Mouse (Mus musculus) left cerebral cortex, postnatal 14 days (tissue): ENCODE measurements at regions not wholly inside any gene's neighbourhood (a gene's known extent, or its start where the extent isn't known, plus 50 kb on each side); places are given as distances from the start of the nearest gene placed in this dataset.
A peak's percentile ranks its signal among the peaks of the same experiment; 100 is the strongest.

Experiments
- DNase-seq, 2 experiments: peaks; one replicate each; pipeline ENCODE4 v3.0.0; 2021 to 2022; ENCODE audit warnings: low spot score in 2 of 2, mixed read lengths in 1 of 2
- intact Hi-C: fragments of 180-260 bp; cut with DNase I; formaldehyde crosslinking; loops from one replicate; pipeline ENCODE4 v1.15.1; 2025

GRCm38 (mm10) chr10:31076948-31077347 lies 234.3 kb upstream of the Hey2 start:
- DNase-seq = no peak

GRCm38 (mm10) chr10:31076415-31076814 lies 233.8 kb upstream of the Hey2 start:
- no peak for DNase-seq
- intact Hi-C loops = no loop called here

More at GRCm38 (mm10) chr10:31076948-31077347, 234.3 kb upstream of the Hey2 start:
- intact Hi-C loops = no loop called here

DNA sequence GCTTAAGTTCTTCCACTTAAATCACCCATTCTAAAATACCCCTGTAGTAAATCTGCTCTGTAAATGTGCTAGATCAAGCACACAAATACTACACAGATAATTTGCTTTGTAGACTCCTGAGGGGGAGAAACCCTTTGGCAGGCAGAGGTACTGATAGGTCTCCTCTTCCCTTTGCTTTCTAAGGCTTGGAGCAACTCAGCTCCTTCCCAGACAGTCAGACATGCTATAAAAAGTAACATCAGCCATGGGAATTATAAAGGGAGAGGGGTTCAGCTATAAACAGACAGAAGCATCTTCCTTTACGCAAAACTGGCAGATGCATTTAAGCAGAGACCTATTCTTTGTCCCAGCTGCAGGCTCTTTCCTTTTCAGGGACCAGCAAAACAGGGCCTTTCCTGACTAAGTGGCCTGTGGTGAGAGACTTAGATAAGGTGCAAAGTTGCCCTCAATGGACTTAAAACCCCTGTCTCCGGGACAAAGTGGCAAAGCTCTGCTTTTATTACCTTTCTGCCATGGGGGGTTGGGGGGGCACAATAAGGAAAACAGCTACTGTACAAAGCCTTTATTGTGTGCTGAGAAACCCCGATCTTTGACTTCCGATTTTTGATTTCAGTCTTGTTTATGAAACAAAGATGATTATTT lies 231.5 kb upstream of the Hey2 start:
- intact Hi-C loops = no loop called here
- no peak for DNase-seq

DNA sequence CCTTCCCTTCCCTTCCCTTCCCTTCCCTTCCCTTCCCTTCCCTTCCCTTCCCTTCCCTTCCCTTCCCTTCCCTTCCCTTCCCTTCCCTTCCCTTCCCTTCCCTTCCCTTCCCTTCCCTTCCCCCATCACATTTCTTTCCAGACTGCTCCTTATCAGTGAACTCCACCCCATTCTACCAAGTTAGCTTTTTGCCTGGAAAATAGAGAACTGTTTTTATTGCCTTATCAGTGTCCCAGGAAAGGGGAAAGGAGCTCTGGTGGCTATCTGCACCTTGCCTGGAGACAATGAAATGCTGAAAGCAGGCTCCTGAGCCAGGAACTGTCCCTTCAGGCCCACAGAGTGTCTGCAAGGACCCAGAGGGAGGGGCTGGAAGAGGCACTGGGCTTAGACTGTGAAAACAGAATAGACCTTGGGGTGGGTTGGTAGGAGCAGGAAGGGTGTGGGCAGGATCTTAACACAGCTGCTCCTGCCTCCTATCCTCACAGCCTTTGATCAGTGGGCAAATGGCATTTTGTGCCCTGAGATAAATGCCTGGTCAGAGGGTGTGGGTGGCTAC lies 226.1 kb upstream of the Hey2 start:
- no peak for DNase-seq
- intact Hi-C loops = no loop called here

DNA sequence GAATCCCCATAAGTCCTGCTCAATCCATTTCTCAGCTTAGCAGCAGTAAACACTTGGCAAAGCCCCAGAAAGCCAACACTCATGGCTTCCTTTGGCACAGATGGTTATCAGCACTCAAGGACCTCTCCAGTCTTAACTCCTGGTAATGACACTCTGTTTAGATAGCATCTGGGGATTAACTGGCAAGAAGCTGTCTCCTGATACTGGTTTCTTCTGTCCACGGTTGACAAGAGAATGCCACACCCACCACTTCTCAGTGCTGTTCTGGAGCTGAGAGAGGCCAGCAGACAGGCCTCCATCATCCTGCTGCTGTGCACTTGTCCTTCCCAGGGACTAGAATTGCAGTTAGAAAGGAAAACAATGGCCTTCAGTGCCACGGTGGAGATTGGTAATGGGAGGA lies 220.1 kb upstream of the Hey2 start:
- DNase-seq = no peak
- intact Hi-C loops = no loop called here

DNA sequence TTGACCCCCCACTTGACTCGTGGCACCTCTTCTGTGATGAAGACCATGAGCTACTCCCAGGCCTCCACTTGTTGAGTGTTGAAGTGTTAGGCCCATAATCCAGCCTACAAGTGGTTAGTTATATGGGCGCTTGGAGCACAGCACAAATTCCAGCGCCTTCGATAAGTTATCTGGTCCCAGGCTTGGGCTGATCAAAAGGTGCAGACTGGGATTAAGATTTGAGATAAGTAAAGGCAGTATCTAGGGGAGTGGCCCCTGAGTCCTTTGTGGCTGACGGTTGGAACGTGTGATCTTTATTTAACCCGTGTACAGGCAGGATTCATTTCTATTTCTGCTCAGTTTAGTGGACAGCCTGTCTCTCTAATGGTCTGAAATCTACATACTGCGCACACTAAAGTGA lies 210.7 kb upstream of the Hey2 start:
- no peak for DNase-seq
- intact Hi-C loops = no loop called here

DNA sequence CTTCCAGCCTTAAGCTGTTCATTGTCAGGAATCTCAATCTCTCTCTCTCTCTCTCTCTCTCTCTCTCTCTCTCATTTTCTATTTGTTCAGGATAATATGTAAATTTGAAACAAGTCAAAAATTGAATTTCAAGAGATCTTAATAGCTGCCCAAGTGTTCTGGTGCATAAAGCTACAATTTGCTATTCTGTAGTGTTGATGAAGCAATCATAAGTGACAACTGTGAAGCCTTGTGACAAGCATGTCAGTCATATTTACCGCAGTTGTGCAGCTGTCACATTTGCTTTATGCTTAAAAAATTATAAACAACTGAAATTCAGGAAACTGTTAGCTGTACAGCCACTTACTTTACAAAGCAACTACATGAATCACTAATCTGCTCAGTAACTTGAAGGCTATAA lies 208.6 kb upstream of the Hey2 start:
- DNase-seq = no peak
- intact Hi-C loops = no loop called here

- no peak for DNase-seq
- intact Hi-C loops = no loop called here
Measured at GRCm38 (mm10) chr10:31049352-31049751, 206.8 kb upstream of the Hey2 start.

GRCm38 (mm10) chr10:31035611-31036010 lies 193.0 kb upstream of the Hey2 start:
- intact Hi-C loops = no loop called here
- DNase-seq = no peak

DNA sequence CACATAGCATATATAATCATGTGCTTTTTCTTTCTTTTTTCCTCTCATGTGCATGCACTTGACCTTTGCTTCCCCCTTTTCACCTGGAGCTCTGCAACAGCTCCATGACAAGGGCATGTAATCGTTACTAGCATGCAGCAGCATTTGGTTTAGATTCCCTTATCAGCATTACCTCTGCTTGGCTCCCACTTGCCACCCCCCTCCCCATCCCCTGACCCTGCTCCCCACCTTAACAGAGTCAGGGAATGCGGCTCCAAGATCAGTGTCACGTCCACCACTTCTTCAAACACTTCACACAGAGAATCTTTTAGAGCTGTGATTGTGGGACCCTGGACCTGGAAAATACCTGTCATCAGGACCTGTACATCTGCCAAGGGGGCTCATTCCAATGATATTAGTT lies 192.2 kb upstream of the Hey2 start:
- intact Hi-C loops = no loop called here
- DNase-seq = no peak

DNA sequence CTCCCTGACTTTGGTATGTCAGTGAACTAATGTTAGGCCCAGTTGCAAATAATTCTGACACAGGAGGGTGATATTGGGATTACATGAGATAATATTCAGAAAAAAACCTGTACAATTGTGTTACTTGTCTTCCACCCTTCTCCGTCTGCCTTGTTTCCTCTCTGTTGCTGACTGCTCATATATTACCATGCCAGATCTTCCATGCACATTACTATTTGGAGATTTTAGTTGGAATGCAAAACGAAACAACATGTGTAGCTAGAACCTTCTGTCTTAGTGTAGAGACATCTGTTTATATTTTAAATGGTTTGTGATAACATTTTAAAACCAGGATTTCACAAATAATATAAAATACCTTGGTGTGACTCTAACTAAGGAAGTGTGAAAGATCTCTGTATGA lies 188.1 kb upstream of the Hey2 start:
- no peak for DNase-seq
- intact Hi-C loops = no loop called here

GRCm38 (mm10) chr10:31026440-31026839 lies 183.8 kb upstream of the Hey2 start:
- intact Hi-C loops = no loop called here
- DNase-seq = peak; percentile 6 to 15

- intact Hi-C loops = no loop called here
- DNase-seq = no peak
Measured at GRCm38 (mm10) chr10:31012669-31013358, 170.2 kb upstream of the Hey2 start.

DNA sequence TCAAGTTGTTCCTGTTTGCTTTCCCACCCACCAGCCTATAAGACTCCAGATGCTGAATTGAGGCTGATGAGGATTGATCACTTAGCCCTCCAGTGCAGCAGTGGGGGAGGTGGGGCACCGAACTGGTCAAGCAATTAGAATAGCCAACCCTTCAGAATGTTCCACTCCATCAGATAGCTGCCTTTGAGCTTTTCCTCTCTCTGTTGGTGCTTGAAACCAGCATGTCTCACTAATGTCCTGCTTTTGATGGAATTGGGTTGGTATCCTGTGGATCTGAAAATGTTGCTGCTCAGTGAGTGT lies 167.3 kb upstream of the Hey2 start:
- intact Hi-C loops = no loop called here
- DNase-seq = no peak

GRCm38 (mm10) chr10:31009128-31009954 lies 166.7 kb upstream of the Hey2 start:
- intact Hi-C loops = no loop called here
- no peak for DNase-seq

DNA sequence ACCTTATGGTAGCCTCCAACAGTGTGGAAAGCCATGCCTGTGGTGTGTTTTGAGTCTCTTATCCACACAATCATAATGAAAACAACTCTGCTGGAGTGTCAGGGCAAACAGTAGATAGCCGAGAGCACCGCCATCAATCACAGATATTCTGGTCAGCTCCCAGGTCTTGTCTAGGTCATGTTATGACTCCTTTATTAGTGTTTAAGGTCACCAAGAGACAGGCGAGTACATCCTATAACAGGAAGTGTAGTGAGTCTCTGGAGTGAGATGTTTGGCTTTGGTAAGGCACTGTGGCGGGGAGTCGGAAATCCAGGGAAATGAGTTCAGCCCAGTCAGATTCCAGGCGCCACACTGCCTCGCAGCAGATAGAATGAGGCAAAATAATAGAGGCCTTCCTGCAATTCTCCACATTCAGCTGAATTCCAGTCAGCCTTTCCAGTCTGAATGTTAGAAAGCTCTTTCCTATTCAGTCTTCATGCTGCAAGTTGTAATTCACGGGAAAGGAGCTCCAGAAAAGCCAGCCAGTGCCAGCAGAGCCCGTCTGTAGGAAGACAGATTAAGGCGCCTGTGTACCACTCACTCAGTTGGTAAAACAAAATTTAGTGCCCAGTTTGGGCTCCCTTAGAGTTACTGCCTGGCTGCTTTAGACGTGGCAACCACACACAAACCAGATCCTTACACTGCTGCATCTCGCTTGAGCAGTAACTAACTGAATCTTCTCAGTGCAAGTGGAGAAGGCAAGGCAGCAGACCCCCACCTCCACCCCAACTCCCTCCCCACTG lies 155.8 kb upstream of the Hey2 start:
- no peak for DNase-seq
- intact Hi-C loops = no loop called here

DNA sequence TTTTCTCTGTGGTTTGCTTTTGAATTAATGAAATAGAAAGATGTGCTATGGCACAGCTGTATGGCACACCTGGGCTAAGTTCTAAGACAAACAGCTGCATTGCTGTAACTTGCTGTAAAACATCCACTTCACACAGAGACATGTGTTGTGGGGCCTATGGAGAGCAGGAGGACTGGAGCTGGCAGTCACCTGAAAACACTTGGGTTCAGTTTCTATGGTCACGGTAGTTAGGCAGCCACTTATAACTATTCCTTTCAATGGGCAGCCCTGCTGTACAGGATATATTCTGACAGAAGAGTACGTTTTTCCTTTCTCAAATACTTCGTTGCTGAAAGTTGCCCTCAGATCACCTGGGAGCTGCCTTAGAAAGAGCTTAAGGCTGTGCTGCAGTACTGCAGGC lies 149.6 kb upstream of the Hey2 start:
- intact Hi-C loops = no loop called here
- no peak for DNase-seq

- intact Hi-C loops = no loop called here
- DNase-seq = peak in 1 of 2 experiments; percentile 5
Measured at GRCm38 (mm10) chr10:30980279-30980968, 137.8 kb upstream of the Hey2 start.

DNA sequence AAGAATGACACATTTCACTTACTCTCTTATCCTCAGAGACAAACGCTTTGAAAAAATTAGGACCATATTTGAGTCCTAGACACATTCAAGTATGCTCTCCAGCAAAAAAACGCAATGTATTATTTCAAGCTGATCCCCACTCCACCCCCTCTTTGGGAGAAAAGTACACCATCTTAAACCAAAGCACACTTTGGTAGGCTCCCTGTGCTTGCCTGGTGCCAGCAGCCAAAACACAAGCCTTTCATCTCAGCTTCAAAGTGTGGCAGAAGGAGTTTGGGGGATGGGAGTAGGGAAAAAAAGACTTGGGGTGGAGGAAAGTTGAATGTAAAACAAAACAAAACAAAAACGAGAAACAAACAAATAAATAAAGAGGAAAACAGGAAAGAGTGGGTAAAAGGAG lies 137.2 kb upstream of the Hey2 start:
- intact Hi-C loops = no loop called here
- DNase-seq = peak in 1 of 2 experiments; percentile 14
